Mouse (Mus musculus) R1 (cell line): Measurements from ENCODE around the gene Ccdc89.

Experiments
- DNase-seq: peaks from one replicate; pipeline ENCODE4 v3.0.0-alpha.2; 2018; ENCODE audit warnings: low read depth, low spot score

Ccdc89 gene

DNA sequence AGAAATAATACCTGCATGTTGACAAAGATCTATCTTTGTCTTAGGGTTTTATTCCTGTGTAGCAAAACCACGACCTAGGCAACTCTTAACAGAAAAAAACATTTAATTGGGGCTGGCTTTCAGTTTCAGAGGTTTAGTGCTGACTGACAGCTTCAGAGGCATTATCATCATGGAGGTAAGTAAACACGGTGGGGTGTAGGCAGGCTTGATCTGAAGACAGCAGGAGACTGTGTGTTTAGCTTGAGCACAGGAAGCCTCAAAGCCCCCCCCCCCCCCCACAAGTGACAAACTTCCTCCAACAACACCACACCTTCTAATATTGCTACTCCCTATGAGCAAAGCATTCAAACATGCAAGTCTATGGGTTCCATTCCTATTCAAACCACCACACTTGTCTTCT is 47.1 kb downstream of the Ccdc89 start:
- DNase-seq, result no peak

DNA sequence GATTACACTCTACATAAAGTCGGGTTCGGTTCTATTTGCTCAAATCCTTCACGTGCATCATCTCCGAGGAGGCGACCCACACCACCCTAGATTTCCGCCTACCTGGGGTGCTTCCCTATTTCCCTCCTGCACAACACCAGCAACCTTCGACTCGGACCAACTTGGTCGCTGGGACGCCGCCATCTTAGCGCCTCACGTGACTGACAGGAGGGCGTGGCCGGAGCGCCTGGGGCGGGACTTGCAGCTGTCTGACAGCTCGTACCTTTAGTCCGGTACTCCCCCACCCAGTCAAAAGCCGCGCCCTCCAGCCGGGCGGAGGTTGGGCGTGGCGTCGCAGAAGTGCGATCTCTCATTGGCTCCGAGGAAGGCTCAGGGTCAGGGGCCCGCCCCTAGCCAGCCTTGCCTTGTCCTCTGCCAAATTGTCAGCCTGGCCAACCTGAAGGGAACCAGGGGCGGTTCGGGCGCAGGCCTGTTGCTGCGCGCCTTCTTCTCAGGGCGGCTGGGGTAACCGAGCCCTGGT is 49.5 kb downstream of the Ccdc89 start, which contains the start of gene Tmem126b:
Gene Tmem126b, minus strand, starts transcription at position 209 of the 520 bp plus-strand sequence.
- DNase-seq, result peak; percentile 98

DNA sequence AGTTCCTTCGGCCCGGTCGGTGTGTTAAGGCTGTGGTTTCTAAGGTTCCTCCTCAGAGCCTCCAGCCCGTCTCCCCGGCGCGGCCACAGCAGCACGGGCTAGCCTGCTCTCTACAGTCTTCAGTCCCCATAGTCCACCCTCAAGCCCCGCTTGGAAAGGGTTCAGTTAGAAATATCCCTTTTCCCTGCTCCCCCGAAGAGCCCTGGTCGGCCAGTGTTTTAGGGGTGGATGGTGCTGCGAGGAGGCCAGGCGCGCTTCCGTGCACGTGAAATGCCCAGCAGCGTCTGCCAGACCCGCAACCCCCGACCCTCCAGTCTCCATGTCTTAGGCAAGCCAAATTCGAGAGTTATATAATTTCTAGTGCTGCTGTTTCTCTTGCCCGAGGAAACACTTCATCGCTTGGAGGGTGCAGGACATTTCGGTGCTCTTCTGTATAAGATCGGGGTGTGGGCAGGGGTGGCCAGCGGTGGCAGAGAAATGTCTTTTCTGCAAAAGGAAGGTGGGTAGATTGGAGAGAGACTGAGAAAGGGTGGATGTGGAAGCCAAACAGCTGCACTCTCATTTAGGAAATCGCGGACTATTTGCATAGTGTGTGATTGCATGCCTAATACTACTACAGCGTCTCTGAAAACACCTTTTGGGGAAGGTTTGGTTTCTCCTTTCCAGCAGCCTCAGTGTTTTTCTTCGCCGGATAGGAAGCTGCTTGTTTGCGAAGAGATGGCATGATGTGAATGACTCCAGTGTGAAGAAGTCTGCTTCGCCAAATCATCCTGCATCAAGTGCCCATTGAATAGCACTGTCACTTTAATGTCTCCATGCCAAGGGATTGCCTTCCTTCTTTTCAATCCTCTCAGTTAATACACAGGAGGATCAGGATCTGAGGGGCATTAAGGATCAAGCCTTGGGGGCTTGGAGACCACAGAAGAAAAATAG is 50.2 kb downstream of the Ccdc89 start, which contains the start of gene Dlg2:
Gene Dlg2, plus strand, starts transcription at position 360 of the 933 bp plus-strand sequence.
- DNase-seq, result peak; percentile 17
